Mouse (Mus musculus) testis, adult 2 months (tissue): Measurements from ENCODE around the gene Tmem265. TPM values are rescaled to one million over a fixed set of nuclear protein-coding genes. Genes with fewer than 3 reads are reported as not detected.

Source experiments
- H3K27ac ChIP-seq: fragments of 200-500 bp; 2 replicates; pipeline ENCODE4 v1.5.1; 2012; ENCODE audit warnings: low read depth, low read length; ENCODE audit not compliant: control insufficient read depth, insufficient read depth
- H3K27me3 ChIP-seq: fragments of 200-500 bp; 2 replicates; pipeline ENCODE4 v1.6.1; 2012; ENCODE audit warnings: mild to moderate bottlenecking, low read length, moderate library complexity; ENCODE audit not compliant: control insufficient read depth, insufficient read depth
- H3K36me3 ChIP-seq: fragments of 200-500 bp; 2 replicates; pipeline ENCODE4 v1.6.1; 2012; ENCODE audit warnings: mild to moderate bottlenecking, low read length; ENCODE audit not compliant: control insufficient read depth, insufficient read depth
- H3K4me1 ChIP-seq: fragments of 200-500 bp; 2 replicates; pipeline ENCODE4 v1.6.1; 2012; ENCODE audit warnings: low read length; ENCODE audit not compliant: control insufficient read depth, insufficient read depth
- H3K4me3 ChIP-seq: fragments of 200-500 bp; 2 replicates; pipeline ENCODE4 v1.5.1; 2012; ENCODE audit warnings: low read depth, mild to moderate bottlenecking, low read length, moderate library complexity, mixed read lengths; ENCODE audit not compliant: control insufficient read depth
- CTCF ChIP-seq: fragments of 200-500 bp; IDR thresholded peaks from 2 replicates; pipeline ENCODE4 v1.5.1; 2012; ENCODE audit warnings: low read depth, mild to moderate bottlenecking, inconsistent platforms, low read length, moderate library complexity; ENCODE audit not compliant: control insufficient read depth, insufficient read depth, insufficient replicate concordance
- POLR2A ChIP-seq: fragments of 200-500 bp; IDR thresholded peaks from 2 replicates; pipeline ENCODE4 v1.6.1; 2012; ENCODE audit warnings: low read depth, mild to moderate bottlenecking, inconsistent platforms, low read length, moderate library complexity; ENCODE audit not compliant: control insufficient read depth
- polyA plus RNA-seq: library from polyadenylated mRNA; depleted of rRNA; stranded (reverse); fragments of >200 nt; gene quantifications from 2 replicates; pipeline ENCODE4 v1.2.3, GENCODE M21; 2012

Tmem265 gene
- polyA plus RNA-seq, 1 experiment = 4.5 TPM

DNA sequence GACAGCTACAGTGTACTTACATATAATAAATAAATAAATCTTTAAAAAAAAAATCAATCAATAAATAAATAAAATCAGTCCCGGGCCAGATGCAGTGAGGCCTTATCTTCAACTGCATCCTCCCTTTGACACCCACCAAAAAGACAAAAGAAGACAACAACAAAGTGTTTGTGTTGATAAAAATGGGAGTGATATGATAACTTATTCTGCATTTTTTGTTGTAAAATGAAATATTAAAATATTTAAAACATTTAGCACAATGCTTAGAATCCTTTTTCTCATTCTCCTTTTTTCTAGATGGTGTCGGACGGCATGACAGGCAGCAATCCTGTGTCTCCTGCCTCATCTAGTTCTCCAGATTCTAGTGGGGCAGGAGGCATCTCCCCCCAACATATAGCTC, 41.9 kb upstream of the Tmem265 start, which contains the start of gene Gm42715:
TSS of gene Gm42715 (plus strand) at position 301 of the 400 bp plus-strand sequence.
- Histone ChIP-seq H3K27ac (no peak within 1 kb of the TSS), H3K4me1 (no peaks in the 10 kb centered on the region), H3K4me3 (no peak within 1 kb of the TSS), H3K36me3 (peaks cover 4% of the 10 kb centered on the region), H3K27me3 (no peaks in the 10 kb centered on the region)
- no peak for TF ChIP-seq CTCF
- TF ChIP-seq POLR2A = no peak

GRCm38 (mm10) chr7:127541671-127542070, 19.5 kb upstream of the Tmem265 start:
- TF ChIP-seq CTCF = no peak
- TF ChIP-seq POLR2A = no peak
- Histone ChIP-seq H3K36me3 (peaks cover 8% of the 10 kb centered on the region), H3K4me3 (no peak overlapping the region), H3K27me3 (no peaks in the 10 kb centered on the region), H3K4me1 (no peaks in the 10 kb centered on the region), H3K27ac (no peak overlapping the region)

DNA sequence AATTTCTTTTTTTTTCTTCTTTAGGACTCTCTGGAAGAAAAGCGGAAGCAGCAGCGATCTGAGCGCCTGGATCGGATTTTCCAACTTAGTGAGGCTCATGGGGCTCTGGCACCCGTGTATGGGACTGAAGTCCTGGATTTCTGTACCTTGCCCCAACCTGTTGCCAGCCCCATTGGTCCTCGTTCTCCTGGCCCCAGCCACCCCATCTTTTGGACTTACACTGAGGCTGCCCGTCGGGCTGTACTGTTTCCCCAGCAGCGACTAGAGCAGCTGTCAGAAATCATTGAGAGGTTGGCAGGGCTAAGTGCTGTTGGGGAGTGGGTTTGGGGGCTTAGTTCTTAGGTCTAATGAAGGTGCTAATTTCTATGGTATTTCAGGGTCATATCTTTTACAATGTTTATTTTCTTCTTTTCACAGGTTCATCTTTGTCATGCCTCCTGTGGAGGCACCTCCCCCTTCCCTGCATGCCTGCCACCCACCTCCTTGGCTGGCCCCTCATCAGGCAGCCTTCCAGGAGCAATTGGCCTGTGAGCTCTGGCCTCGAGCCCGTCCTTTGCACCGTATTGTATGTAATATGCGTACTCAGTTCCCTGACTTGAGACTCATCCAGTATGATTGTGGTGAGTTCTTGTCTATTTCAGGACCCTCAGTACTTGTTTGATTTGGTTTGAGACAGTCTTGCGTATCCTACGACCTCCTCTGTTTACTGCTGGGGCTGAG, 11.9 kb upstream of the Tmem265 start:
- Histone ChIP-seq H3K27ac (no peak overlapping the region), H3K4me3 (no peak overlapping the region), H3K36me3 (no peaks in the 10 kb centered on the region; the same call in 1 of the 2 replicates), H3K27me3 (no peaks in the 10 kb centered on the region), H3K4me1 (no peaks in the 10 kb centered on the region)
- TF ChIP-seq POLR2A (no peak), CTCF (no peak)

GRCm38 (mm10) chr7:127551558-127551957, 9.6 kb upstream of the Tmem265 start:
- no peaks in the 10 kb centered on the region; the same call in 1 of the 2 replicates for H3K36me3 ChIP-seq
- TF ChIP-seq POLR2A (no peak), CTCF (no peak)
- H3K27ac ChIP-seq = no peak overlapping the region
- no peak overlapping the region for H3K4me3 ChIP-seq
- no peaks in the 10 kb centered on the region for H3K27me3 ChIP-seq
- H3K4me1 ChIP-seq = no peaks in the 10 kb centered on the region

GRCm38 (mm10) chr7:127560580-127560979, 610 bp upstream of the Tmem265 start:
- peaks cover 5% of the 10 kb centered on the region for H3K36me3 ChIP-seq
- no peak overlapping the region for H3K4me3 ChIP-seq
- no peaks in the 10 kb centered on the region for H3K27me3 ChIP-seq
- TF ChIP-seq CTCF (no peak), POLR2A (no peak)
- H3K27ac ChIP-seq = no peak overlapping the region
- H3K4me1 ChIP-seq = no peaks in the 10 kb centered on the region

- Histone ChIP-seq H3K27ac (no peak overlapping the region), H3K4me3 (peak overlapping the region; percentile 77), H3K36me3 (peaks cover 4% of the 10 kb centered on the region), H3K27me3 (no peaks in the 10 kb centered on the region), H3K4me1 (no peaks in the 10 kb centered on the region)
- TF ChIP-seq POLR2A = no peak
Observed at GRCm38 (mm10) chr7:127564381-127565150, 3.4 kb downstream of the Tmem265 start.

GRCm38 (mm10) chr7:127572895-127573471, 11.8 kb downstream of the Tmem265 start, which contains the start of gene Phkg2:
Phkg2 (plus strand) TSS chr7:127573340.
- Histone ChIP-seq H3K27me3 (no peaks in the 10 kb centered on the region), H3K36me3 (no peaks in the 10 kb centered on the region; the same call in 1 of the 2 replicates), H3K27ac (peak within 1 kb of the TSS; percentile 92), H3K4me3 (peak within 1 kb of the TSS; percentile 88), H3K4me1 (peaks cover 3% of the 10 kb centered on the region)
- TF ChIP-seq CTCF (no peak), POLR2A (0 out of 2 replicates have a peak, but pooled peaks have one; percentile 34)
